Mouse (Mus musculus): ENCODE results near the gene Gm49387. TPM values are rescaled to one million over a fixed set of nuclear protein-coding genes. Genes with fewer than 3 reads are reported as not detected.

Gm49387 gene
- polyA plus RNA-seq, 1 experiment from 2014 or later, result 0.93 TPM

DNA sequence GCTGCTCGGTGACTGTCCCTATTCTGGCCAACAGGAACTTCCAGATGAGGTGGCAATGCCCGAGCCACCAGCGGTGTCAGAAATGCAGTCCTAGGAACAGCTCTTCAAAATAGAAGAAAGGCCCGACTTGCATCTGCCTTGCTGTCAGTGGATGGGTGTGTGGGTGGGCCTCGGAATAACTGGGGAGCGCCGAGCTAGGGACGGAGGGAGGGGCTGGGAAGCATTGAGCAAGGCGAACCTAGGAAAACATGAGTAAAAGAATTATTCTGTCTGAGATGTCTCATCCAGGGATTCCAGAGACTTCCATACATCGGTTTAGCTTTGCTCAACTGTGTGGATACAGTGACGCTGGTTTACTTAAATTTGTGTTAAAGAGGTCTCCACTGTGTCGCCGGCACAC lies 27.6 kb upstream of the Gm49387 start:
- Histone ChIP-seq H3K27me3 (no peaks in the 10 kb centered on the region), H3K36me3 (0 out of 2 replicates have a peak, but pooled peaks cover 9% of the 10 kb centered on the region), H3K9me3 (replicated peaks) (no peaks in the 10 kb centered on the region), H3K4me3 (no peak overlapping the region), H3K4me1 (peaks cover 32% of the 10 kb centered on the region), H3K4me2 (replicated peaks) (no peak overlapping the region), H3K27ac (peak overlapping the region; percentile 62; the same call in 1 of the 2 replicates), H3K9ac (no peak overlapping the region)
- 82% methylated on average over 13 of the region's 13 CpGs for WGBS
- no peak for ATAC-seq (ENCODE audit: low FRiP score)

GRCm38 (mm10) chr14:31667741-31668140 lies 27.1 kb upstream of the Gm49387 start:
- ATAC-seq (ENCODE audit: low FRiP score), result no peak
- Histone ChIP-seq H3K27me3 (no peaks in the 10 kb centered on the region), H3K4me1 (peaks cover 38% of the 10 kb centered on the region), H3K4me3 (no peak overlapping the region), H3K4me2 (replicated peaks) (no peak overlapping the region), H3K9ac (no peak overlapping the region), H3K36me3 (0 out of 2 replicates have a peak, but pooled peaks cover 9% of the 10 kb centered on the region), H3K9me3 (replicated peaks) (no peaks in the 10 kb centered on the region), H3K27ac (no peak overlapping the region)
- WGBS, result 90% methylated on average over 6 of the region's 6 CpGs

DNA sequence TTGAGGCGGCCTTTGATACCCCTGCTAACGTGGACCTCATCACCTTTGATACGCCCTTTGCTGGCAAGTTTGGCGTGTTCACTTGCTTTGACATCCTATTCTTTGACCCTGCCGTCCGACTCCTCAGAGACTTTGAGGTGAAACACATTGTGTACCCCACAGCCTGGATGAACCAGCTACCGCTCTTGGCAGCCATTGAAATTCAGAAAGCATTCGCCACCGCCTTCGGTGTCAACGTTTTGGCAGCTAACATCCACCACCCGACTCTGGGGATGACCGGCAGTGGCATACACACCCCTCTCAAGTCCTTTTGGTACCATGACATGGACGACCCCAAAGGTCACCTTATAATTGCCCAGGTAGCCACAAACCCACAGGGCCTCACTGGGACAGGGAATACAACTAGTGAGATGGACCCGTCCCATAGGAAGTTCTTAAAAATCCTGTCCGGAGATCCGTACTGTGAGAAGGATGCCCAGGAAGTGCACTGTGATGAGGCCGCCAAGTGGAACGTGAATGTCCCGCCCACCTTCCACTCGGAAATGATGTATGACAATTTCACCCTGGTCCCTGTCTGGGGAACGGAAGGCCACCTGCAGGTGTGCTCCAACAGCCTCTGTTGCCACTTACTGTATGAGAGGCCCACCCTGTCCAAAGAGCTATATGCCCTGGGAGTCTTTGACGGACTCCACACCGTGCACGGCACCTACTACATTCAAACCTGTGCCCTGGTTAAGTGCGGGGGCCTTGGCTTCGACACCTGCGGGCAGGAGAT lies 26.4 kb upstream of the Gm49387 start:
- H3K4me1 ChIP-seq, result peaks cover 44% of the 10 kb centered on the region
- H3K4me2 ChIP-seq (replicated peaks), result no peak overlapping the region
- H3K4me3 ChIP-seq, result no peak overlapping the region
- H3K36me3 ChIP-seq, result 0 out of 2 replicates have a peak, but pooled peaks cover 9% of the 10 kb centered on the region
- no peak overlapping the region for H3K9ac ChIP-seq
- H3K27me3 ChIP-seq, result no peaks in the 10 kb centered on the region
- no peak overlapping the region for H3K27ac ChIP-seq
- H3K9me3 ChIP-seq (replicated peaks), result no peaks in the 10 kb centered on the region
- no peak for ATAC-seq (ENCODE audit: low FRiP score)
- WGBS, result 95% methylated on average over 28 of the region's 28 CpGs

DNA sequence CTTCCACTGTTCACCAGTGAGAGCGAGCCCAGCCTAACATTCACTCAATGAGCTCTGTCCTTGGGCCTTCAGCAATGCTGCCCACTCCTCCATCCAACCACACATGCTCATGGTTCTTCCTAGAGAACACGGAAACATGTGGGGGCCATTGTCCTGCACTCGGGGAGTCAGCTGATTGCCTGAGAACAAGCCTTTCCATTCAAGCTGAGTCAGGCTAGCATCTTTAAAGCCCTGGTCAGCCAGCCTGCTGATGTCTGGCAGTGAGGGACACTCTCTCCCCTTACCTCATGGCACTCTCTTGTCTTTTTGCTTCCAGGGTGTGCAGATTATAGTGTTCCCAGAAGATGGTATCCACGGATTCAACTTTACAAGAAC lies 24.9 kb upstream of the Gm49387 start:
- Histone ChIP-seq H3K27me3 (no peaks in the 10 kb centered on the region), H3K4me3 (no peak overlapping the region), H3K4me1 (peaks cover 51% of the 10 kb centered on the region), H3K27ac (no peak overlapping the region), H3K4me2 (replicated peaks) (no peak overlapping the region), H3K9ac (no peak overlapping the region), H3K9me3 (replicated peaks) (no peaks in the 10 kb centered on the region), H3K36me3 (0 out of 2 replicates have a peak, but pooled peaks cover 9% of the 10 kb centered on the region)
- 87% methylated on average over 4 of the region's 4 CpGs for WGBS
- ATAC-seq (ENCODE audit: low FRiP score), result no peak

DNA sequence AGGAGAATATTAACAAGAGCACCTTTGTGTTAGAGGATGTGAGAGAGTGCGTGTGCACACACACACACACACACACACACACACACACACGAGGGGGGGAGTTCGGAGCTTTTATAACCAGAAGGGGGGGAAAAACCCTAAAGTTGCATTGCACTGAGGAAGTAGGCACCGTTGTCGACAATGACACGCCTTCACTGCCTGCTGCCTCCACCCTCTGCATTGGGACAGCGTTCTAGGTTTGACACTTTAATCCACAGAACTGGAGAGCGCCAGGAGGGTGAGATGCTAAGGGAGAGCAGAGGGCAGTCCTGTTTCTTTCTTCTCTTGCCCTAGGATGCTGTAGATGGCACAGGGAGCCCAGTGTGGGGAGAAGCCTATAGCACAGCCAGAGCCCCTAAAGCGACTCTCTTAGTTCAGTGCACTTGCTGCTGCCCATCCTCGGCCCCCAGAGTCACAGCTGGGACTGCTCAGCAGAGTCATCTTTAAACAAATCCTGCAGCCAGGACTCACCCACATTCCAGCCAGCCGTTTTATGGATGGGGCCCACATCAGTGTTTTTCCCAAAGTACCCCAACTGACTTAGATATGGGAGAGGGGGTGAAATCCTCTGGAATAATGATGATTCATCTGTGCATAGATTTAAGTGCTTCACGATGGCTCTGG lies 24.4 kb upstream of the Gm49387 start:
- 0 out of 2 replicates have a peak overlapping the region, but pooled peaks have one; percentile 37 for H3K27ac ChIP-seq
- H3K27me3 ChIP-seq, result no peaks in the 10 kb centered on the region
- no peak for ATAC-seq (ENCODE audit: low FRiP score)
- 68% methylated on average over 12 of the region's 12 CpGs for WGBS
- H3K9me3 ChIP-seq (replicated peaks), result no peaks in the 10 kb centered on the region
- no peak overlapping the region for H3K9ac ChIP-seq
- H3K4me3 ChIP-seq, result no peak overlapping the region
- H3K4me1 ChIP-seq, result peaks cover 53% of the 10 kb centered on the region
- no peak overlapping the region for H3K4me2 ChIP-seq (replicated peaks)
- 0 out of 2 replicates have a peak, but pooled peaks cover 9% of the 10 kb centered on the region for H3K36me3 ChIP-seq

DNA sequence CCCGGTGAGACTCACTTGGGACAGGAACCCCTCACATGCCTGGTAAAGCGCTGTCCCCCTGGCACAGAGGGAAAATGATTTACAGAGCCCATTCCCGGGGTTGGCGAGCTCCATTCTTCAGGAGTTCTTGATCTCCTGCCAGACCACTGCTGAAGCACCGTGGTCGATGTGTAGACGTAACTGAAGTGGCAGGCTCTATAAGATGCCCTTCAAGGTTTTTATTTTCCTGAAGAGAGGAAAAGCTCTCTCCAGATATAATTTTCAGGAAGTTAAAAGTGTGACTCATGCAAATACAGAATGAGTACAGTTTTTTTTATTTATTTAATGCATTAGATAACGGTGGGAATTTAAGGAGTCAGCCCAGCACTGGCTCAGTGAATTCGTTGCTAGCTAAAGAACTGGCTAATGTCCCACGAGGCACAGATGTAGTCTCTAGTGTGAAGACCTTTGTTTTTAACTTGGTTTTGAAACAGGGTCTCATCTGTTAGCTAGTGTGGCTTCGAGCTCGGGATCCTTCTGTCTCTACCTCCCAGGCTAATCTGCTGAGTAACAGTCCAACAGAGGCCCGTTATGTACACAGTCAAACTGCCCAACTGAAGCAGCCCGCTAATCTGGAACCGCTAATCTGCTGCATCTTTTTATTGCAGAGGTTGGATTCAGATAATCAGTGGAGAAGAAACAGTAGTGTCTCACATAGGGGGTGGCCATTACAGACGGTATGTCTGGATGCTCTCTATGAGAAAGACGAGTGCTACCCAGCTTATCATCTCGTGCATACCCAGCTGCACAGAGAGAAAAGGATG lies 23.6 kb upstream of the Gm49387 start:
- H3K36me3 ChIP-seq, result 0 out of 2 replicates have a peak, but pooled peaks cover 9% of the 10 kb centered on the region
- ATAC-seq (ENCODE audit: low FRiP score), result no peak
- no peaks in the 10 kb centered on the region for H3K9me3 ChIP-seq (replicated peaks)
- 71% methylated on average over 18 of the region's 18 CpGs for whole genome bisulfite sequencing
- peaks cover 53% of the 10 kb centered on the region for H3K4me1 ChIP-seq
- no peak overlapping the region for H3K4me2 ChIP-seq (replicated peaks)
- H3K27ac ChIP-seq, result peak overlapping the region; percentile 97
- H3K9ac ChIP-seq, result no peak overlapping the region
- no peak overlapping the region for H3K4me3 ChIP-seq
- no peaks in the 10 kb centered on the region for H3K27me3 ChIP-seq

DNA sequence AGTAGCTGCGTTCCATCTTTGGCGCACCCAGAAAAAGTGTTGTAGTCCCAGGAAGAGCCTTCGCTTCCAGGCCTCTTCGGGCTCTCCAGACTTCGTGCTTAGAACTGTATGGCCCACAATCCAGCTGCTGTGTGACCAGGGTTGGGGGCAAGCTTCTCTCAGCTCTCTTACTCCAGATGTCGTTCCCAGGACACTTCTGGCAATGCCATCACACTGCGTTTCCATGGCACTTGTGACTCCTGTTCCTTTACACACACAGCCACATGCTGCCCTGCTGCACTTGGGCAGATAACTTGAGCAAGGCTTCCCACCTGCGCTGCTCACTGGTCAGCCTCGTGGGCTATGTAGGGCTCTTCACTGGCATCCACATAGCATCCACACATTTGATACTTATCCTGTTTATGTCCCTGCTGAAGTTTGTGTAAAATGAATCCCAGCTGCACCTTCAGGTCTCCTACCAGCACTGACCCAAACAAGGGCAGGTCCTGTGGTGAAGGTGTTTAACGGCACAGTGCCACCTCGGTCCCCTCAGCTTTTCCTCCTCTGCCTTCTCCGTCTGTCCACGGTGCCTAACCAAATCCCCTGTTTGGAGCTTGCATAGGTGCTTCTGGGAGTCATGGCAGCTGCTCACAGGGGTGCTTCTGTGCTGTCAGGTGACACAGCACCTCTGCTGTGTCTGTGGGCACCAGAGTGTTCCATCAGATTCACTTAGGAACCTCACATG lies 22.9 kb upstream of the Gm49387 start:
- Histone ChIP-seq H3K27ac (peak overlapping the region; percentile 97), H3K9me3 (replicated peaks) (no peaks in the 10 kb centered on the region), H3K9ac (no peak overlapping the region), H3K4me2 (replicated peaks) (no peak overlapping the region), H3K27me3 (no peaks in the 10 kb centered on the region), H3K36me3 (0 out of 2 replicates have a peak, but pooled peaks cover 9% of the 10 kb centered on the region), H3K4me3 (no peak overlapping the region), H3K4me1 (peaks cover 51% of the 10 kb centered on the region)
- WGBS, result 85% methylated on average over 13 of the region's 13 CpGs
- ATAC-seq (ENCODE audit: low FRiP score), result no peak

DNA sequence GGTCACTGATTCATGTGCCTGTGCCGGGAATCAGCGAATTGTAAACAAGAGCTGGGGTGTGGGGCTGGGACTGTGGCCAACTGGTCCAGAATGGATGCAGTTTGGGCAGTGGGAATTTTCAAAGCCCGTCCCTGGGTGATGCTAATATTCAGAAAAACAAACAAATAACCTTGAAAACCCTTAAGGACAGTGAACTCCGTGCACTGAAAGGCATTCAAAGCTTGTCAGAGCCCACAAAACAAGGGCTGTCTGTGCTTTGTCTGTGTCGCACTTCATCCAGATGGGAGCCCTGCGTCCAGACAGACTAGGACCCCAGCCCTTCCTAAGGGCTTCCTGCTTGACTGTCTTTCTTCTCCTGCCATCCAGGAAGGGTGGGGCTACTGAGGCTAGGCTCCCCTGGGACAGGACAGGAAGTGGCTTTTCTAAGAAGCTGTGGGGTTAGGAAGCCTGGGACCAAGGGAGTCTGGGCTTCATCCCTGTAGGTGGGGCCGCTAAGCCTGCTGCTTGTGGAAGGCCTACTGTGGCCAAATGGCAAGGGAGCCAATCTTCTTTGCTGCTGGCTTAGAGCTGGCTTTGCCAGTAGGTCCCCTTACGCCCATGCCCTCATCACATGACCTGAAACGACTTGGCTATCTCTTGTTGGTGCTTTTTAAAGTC lies 22.0 kb upstream of the Gm49387 start:
- Histone ChIP-seq H3K36me3 (0 out of 2 replicates have a peak, but pooled peaks cover 9% of the 10 kb centered on the region), H3K27me3 (no peaks in the 10 kb centered on the region), H3K9ac (peak overlapping the region; percentile 64), H3K4me1 (peaks cover 51% of the 10 kb centered on the region), H3K9me3 (replicated peaks) (no peaks in the 10 kb centered on the region), H3K27ac (peak overlapping the region; percentile 97), H3K4me3 (peak overlapping the region; percentile 38), H3K4me2 (replicated peaks) (peak overlapping the region; percentile 59)
- WGBS, result 22% methylated on average over 9 of the region's 9 CpGs
- peak; percentile 77 for ATAC-seq (ENCODE audit: low FRiP score)

DNA sequence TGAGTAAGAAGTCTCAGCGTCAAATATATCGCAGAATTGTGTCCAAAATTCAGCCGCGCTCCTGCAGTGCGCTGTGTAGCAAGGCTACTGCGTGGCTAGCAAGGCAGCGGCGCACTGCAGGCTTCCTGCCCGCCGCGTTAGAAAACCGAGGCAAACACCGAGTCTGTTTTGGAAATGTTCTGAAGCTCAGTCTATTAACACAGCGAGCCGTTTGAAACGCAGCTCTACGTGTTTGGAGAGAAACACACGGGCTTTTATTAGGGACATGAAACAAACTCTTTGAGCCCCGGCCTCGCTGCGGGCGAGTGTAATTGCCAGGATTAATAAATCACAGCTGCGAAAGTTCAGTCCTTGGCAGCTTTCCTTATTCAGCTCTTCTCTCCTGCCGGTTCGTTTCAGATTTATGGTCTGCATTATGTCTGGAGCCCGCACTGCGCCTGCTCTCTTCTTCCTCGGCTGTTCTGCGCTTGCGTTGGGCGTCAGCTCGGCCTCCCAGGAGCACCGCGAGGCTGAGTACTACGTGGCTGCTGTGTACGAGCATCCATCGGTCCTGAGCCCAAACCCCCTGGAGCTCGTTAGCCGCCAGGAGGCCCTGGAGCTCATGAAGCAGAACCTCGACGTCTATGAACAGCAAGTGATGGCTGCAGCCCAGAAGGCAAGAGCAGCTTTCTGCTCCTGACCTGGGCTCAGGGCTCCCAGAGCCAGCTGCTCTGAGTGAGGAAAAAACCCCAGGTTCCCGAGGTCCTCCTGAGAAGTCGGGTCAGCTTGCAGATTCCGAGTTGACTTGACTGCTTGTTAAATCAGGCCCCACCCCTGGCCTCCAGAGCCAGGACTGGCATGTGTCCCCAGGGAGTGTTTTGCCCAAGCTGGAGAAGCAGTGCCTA lies 21.2 kb upstream of the Gm49387 start:
- 0 out of 2 replicates have a peak, but pooled peaks cover 4% of the 10 kb centered on the region for H3K36me3 ChIP-seq
- ATAC-seq (ENCODE audit: low FRiP score), result peak; percentile 92
- H3K4me3 ChIP-seq, result peak overlapping the region; percentile 38
- 7% methylated on average over 44 of the region's 44 CpGs for WGBS
- peak overlapping the region; percentile 59 for H3K4me2 ChIP-seq (replicated peaks)
- peak overlapping the region; percentile 64 for H3K9ac ChIP-seq
- no peaks in the 10 kb centered on the region for H3K27me3 ChIP-seq
- peaks cover 55% of the 10 kb centered on the region for H3K4me1 ChIP-seq
- peak overlapping the region; percentile 97 for H3K27ac ChIP-seq
- no peaks in the 10 kb centered on the region for H3K9me3 ChIP-seq (replicated peaks)

- H3K4me2 ChIP-seq (replicated peaks), result no peak overlapping the region
Measured at GRCm38 (mm10) chr14:31660312-31661093, 19.8 kb upstream of the Gm49387 start.

More at GRCm38 (mm10) chr14:31660312-31661093, 19.8 kb upstream of the Gm49387 start:
- Histone ChIP-seq H3K27ac (peak overlapping the region; percentile 97), H3K9ac (no peak overlapping the region), H3K36me3 (no peaks in the 10 kb centered on the region), H3K4me1 (peaks cover 55% of the 10 kb centered on the region), H3K4me3 (no peak overlapping the region), H3K27me3 (no peaks in the 10 kb centered on the region), H3K9me3 (replicated peaks) (no peaks in the 10 kb centered on the region)
- 53% methylated on average over 7 of the region's 7 CpGs for WGBS
- ATAC-seq (ENCODE audit: low FRiP score), result no peak
